Mouse (Mus musculus) mouse trophoblast stem cell (cell line): ENCODE results near the gene Gm49325.

Source experiments
- in situ Hi-C, 2 experiments: fragments of 300-500 bp; cut with MseI, MboI; formaldehyde crosslinking; loops; 2 replicates in 1 of 2; 3 replicates in 1 of 2; pipeline ENCODE4 v1.15.1; 2025

Gm49325 gene

GRCm38 (mm10) chr10:77605908-77606826, at the start of gene Gm49325, which contains the start of gene Sumo3:
Gm49325 (plus strand) TSS chr10:77606197.
Sumo3 (plus strand) TSS chr10:77606097.
- in situ Hi-C loops = no loop called here

- in situ Hi-C loops = no loop called here
Measured at GRCm38 (mm10) chr10:77556631-77557030, 49.4 kb upstream of the Gm49325 start.

- in situ Hi-C loops = no loop called here
Measured at GRCm38 (mm10) chr10:77557641-77558040, 48.4 kb upstream of the Gm49325 start.

GRCm38 (mm10) chr10:77560090-77560489, 45.9 kb upstream of the Gm49325 start:
- in situ Hi-C loops = loop anchor here in 1 of 2 experiments (5.0 kb wide), 1 partner anchor 43 kb away; the partner anchor contains the start of gene Fam207a

GRCm38 (mm10) chr10:77560830-77561229, 45.2 kb upstream of the Gm49325 start:
- in situ Hi-C loops = loop anchor here in 1 of 2 experiments (5.0 kb wide), 1 partner anchor 44 kb away; the partner anchor contains the start of gene Fam207a

- in situ Hi-C loops = loop anchor here in 1 of 2 experiments (5.0 kb wide), 1 partner anchor 44 kb away; the partner anchor contains the start of gene Fam207a
Measured at GRCm38 (mm10) chr10:77561508-77561907, 44.5 kb upstream of the Gm49325 start.

GRCm38 (mm10) chr10:77565005-77565404, 41.0 kb upstream of the Gm49325 start:
- in situ Hi-C loops = no loop called here

GRCm38 (mm10) chr10:77566651-77567050, 39.3 kb upstream of the Gm49325 start:
- in situ Hi-C loops = no loop called here

- in situ Hi-C loops = no loop called here
Measured at GRCm38 (mm10) chr10:77569481-77569880, 36.5 kb upstream of the Gm49325 start.

GRCm38 (mm10) chr10:77569973-77570658, 35.9 kb upstream of the Gm49325 start:
- in situ Hi-C loops = no loop called here

GRCm38 (mm10) chr10:77572225-77572624, 33.8 kb upstream of the Gm49325 start:
- in situ Hi-C loops = no loop called here

GRCm38 (mm10) chr10:77573162-77573561, 32.8 kb upstream of the Gm49325 start:
- in situ Hi-C loops = no loop called here

- in situ Hi-C loops = no loop called here
Measured at GRCm38 (mm10) chr10:77580027-77580920, 25.7 kb upstream of the Gm49325 start.

- in situ Hi-C loops = no loop called here
Measured at GRCm38 (mm10) chr10:77581023-77581407, 25.0 kb upstream of the Gm49325 start.

GRCm38 (mm10) chr10:77581408-77582284, 24.4 kb upstream of the Gm49325 start, which contains the start of gene Pttg1ip:
Pttg1ip (plus strand) TSS chr10:77581720.
- in situ Hi-C loops = no loop called here

GRCm38 (mm10) chr10:77582285-77582618, 23.7 kb upstream of the Gm49325 start:
- in situ Hi-C loops = no loop called here

- in situ Hi-C loops = no loop called here
Measured at GRCm38 (mm10) chr10:77583795-77584422, 22.1 kb upstream of the Gm49325 start.

GRCm38 (mm10) chr10:77586637-77587036, 19.4 kb upstream of the Gm49325 start:
- in situ Hi-C loops = no loop called here

- in situ Hi-C loops = no loop called here
Measured at GRCm38 (mm10) chr10:77587091-77587775, 18.8 kb upstream of the Gm49325 start.
